Mouse (Mus musculus) urinary bladder, adult 18-20 months (tissue): ENCODE data around the gene Apobec3.

Experiments
- DNase-seq, 2 experiments: peaks; one replicate each; pipeline ENCODE4 v3.0.0; 2022; ENCODE audit warnings: low spot score in 2 of 2, mixed read lengths in 2 of 2

The Apobec3 gene

DNA sequence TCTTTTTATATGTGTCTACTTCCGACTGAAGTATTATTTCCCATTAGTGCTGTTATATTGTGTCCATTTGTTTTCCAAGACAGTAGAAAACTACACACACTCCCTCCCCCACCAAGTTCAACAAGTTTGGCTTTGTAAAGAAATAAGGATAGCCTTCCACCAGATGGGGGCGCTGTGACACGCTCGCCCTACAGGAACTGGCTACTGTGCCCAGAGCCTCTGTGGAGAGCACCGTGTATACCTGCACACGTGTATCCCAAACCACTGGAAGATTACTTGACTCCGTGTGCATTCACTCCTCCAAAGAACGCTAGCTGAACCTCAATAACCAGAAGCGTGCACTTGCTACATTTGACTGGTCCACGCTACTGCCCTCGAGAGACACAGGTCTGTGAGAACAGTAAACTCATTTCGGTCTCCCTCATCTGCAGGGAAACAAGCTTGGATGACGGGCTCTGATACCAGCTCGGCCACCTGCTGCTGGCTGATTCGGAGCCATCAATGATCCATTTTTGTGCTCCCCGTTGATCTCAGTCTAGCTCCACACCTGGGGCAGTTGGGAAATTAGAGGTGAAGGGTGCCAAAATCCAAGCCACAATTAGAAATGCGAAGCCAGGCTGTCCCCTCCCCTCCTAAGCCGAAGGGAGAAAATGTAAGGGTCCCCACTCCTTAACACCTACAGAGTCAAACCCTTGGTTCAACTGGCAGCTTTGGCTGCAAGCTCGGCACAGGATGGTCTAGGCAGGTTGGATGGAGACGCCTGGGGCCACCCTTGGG lies at the start of gene Apobec3:
Apobec3 (plus strand) TSS at position 224 of the 777 bp plus-strand sequence.
- peak; percentile 46 to 67 for DNase-seq

DNA sequence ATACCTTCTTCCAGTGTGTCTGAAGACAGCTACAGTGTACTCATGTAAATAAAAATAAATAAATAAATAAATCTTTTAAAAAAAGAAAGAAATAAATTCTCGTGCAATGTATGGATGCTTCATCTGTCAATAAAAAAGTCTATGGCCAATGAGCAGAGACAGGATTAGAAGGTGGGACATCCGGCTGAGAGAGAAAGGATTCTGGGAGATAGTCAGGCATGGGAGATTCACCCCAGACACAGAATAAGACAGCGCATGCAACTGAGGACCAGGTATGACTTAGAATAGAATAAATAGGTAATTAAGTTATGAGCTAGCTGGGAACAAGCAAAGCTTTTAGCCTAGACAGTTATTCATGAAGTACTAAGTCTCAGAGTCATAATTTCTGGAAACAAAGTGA lies 48.5 kb upstream of the Apobec3 start:
- DNase-seq = no peak

DNA sequence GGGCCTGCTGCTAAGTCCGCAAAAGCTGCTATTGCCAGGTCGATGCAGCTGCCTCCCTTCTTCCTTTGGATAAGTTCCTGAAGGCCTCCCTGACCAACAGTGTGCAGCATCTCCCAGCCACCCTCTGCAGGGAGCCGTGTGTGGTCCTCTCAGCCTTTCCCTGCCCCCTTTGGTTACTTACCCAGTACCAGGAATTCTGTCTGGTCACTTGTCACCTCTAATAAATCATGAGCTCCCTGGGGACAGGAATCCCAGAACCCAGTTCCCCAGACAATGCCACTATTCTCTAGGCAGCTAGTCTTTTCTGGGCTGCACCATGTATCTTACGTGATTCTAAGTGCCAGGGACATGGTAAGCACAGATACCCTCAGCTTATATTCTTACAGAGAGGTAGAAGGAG lies 45.5 kb upstream of the Apobec3 start:
- DNase-seq = no peak

DNA sequence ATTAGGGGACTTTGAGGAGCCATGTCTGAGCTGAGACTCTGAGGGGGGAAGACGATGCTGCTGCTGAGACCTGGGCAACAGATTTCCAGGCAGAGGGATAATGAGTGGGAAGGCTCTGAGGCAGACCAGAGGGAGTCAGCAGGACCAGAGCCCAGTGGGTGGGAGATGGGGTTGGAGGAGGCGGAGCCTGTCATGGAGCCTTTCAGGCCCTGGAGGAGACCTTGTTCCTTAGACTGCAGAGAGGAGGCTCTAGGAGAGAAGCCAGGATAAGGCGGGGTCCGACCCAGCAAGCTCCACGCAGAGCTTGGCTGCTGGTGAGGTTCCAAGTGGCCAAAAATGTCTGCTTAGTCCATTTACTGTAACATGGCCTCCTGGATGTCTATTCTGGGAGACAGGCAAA lies 44.4 kb upstream of the Apobec3 start:
- DNase-seq = peak in 1 of 2 experiments; percentile 65

DNA sequence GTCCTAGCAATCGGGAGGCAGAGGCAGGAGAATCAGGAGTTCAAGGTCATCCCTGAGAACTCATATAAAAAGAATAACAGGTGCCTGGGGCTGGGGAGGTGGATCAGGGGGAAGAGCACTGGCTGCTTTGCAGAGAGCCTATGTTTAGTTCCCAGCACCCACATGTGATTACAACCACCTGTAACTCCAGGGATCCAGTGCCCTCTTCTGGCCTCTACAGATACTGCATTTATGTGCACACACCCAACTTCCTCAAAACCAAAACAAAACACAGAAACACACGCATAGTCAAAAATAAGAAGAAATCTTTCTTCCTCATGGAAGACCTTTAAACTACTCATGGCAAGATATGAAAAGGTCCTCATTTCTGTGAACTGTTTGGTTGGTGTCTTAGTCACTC lies 41.3 kb upstream of the Apobec3 start:
- no peak for DNase-seq

DNA sequence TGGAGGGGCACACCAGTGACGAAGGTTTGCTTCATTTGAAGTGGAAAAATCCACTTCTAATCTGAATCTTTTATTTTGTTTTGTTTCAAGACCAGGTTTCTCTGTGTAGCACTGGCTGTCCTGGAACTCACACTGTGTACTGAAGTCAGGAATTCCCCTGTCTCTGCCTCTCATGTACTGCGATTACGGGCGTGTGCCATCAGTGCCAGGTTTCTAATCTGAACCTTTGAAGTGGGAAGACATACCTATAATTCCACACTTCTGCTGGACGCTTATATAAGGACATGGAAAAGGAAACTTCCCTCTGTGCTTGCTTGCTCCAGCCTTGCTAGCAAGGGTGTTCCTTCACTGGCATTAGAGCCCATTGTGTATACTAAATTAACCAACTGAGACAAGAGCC lies 32.5 kb upstream of the Apobec3 start:
- DNase-seq = no peak

DNA sequence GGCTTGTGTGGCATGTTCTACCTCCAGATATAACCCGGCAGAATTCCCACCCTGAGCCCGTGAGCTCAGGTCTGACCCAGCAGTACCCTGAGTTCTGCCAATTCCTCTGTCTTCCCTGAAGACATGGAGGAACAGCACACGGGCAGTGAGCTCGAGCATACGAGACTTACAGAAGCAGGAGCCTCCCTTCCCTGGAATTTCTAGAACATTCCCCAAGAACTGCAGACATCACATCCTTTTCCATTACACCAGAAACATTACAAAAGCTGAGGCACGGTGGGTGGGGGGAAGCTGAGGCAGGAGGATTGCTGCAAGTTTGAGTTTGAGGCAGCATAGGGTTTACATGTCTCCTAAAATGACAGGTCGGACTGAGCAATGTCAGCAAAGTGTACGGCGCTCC lies 31.6 kb upstream of the Apobec3 start:
- DNase-seq = no peak

DNA sequence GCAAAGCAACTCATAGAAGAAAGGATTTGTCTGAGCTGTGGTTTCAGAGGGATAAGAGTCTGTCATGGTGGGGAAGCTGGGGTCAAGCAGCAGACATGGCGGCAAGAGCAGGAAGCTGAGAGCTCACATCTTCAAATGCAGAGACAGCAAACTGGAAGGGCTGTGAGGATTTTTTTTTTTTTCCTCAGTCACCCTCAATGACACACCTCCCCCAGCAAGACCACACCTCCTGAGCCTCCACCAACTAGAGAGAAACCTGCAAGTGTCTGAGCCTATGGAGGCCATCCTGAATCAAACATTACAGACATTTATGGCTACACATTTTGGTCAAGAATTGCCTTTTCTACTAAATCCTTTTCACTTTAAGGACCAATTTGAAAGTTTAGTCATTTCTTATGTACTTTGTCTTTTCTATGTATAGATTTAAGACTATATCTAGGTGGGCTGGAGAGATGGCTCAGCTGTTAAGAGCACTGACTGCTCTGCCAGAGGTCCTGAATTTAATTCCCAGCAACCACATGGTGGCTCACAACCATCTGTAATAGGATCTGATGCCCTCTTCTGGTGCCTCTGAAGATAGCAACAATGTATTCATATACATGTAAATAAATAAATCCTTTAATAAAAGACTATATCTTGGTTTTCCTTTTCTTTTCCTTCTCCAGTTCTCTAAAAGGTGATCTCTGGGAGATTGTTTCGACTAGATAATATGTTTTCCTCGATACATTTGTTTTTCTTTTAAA lies 24.0 kb upstream of the Apobec3 start:
- no peak for DNase-seq

DNA sequence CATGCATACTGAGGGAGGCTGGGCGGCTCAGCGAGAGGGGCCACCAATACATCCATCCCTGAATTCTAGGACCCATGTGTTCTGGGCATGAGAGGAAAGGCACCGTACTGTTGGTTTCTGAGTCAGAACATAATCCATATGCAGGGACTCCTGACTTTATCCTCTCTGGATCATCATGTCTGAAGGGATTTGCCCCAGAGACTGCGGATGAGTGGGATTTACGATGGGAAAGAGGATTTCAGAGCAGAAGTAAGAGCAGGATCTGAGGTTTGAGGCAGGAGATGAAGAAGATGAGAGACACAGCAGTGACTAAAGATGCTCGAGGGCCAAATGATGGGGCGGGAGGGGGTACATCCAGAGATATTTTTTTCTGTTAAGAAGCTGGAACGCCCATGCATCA lies 17.9 kb upstream of the Apobec3 start:
- DNase-seq = no peak

DNA sequence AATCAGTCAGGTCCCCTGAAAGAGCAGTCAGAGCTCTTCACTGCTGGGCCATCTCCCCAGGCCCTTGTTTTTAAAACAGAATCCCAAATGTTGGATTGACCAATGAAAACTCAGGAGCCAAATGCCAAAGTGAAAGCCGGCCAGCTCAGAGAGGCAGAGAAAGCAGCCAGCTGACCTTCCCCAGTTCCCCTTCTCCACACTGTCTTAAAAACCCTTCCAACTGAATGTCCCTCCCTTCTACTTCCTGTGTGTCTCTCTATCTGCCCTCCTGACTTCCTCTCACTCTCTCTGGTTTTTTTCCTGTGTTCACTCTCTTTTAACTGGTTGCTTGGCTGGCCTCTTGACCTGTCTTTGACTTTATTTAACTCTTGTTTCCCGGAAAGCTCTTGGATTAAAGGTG lies 17.5 kb upstream of the Apobec3 start:
- DNase-seq = no peak

DNA sequence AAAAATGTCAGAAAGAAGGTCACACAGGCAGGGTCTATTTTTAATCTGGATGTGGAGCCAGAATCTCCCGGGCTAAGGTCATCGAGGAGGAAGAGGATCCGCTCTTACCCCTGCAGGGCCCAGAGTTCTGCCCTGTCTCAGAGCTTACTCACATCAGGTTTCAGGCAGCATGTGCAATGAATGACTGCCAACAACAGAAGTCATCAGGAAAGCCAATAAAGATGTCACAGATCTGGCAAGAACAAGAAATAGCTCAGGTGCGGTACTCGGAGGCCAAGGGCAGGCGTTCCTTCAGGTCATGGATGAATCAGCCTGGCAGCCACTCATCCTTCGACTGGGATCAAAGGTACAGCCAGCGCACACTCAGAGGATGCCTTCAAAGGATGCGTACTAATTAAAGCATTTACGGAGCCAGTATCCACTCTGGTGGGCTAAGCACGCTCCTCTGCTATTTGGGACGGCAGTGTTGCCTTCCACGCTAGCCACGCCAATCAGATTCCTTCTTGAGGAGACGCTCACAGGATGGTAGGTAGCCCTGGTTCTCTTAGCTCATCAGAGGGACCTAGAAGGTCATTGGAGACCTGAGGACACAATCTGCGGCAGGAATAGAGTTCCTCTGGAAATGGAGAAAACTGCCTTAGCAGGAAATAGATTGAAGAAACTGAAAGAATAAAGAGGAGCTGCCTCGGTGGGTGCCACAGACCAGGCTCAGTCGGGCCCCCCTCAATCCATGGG lies 16.0 kb upstream of the Apobec3 start:
- no peak for DNase-seq

DNA sequence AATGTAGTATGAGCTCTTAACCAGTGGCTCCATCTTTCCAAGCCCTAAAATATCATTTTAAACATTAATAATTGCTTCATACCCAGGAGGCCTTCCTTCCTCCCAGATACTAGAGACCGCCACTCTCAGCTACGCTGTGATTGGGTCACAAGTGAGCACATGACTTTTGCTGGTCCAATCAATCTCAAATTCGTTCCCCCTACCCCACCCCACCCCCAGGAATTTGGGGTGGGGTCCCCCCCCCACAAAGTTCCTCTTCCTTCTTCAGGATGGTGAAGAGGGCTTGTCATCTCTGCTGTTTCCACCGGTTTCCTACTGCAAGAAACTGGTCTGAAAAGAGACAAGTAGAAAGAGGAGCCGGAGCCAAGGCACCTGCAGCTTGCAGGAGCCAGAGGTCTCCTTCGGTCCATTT lies 12.7 kb upstream of the Apobec3 start:
- no peak for DNase-seq

DNA sequence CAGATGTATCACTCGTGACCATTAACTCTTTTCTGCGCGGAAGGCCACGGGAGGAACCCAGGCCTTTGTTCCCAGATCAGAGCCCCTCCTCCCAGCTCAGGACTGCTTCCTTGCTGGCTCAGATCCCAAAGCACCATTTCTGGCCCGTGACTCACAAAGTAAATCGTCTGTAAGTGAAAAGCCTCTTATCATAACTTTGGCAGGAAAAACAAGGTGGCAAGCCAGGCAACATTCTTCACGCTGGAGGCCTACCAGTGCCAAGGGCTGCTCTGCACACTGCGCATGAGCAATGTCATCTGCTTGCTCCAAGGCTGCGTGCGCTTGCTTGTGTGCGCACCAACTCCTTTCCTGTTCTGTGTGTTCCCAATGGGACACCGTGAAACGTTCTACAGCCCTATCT lies 12.1 kb upstream of the Apobec3 start:
- peak; percentile 72 to 90 for DNase-seq

DNA sequence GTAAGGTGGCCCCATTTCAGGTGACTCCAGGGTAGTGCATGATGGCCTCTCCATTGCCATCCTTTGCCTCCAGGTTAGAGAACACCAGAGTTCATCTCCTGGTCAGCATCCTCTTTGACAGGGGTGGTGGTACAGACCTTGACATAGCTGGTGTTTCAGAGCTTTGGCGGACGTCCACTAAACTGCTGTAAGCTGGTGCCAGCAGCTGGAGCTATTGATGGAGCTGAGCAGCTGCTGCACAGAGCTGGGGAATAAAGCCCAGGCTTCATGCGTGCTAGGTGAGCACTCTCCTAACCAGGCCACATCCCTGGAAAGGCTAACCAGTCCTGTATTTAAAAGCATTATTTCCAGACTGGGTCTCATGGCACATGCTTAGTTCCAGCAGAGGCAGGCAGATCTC lies 11.0 kb upstream of the Apobec3 start:
- DNase-seq = no peak

DNA sequence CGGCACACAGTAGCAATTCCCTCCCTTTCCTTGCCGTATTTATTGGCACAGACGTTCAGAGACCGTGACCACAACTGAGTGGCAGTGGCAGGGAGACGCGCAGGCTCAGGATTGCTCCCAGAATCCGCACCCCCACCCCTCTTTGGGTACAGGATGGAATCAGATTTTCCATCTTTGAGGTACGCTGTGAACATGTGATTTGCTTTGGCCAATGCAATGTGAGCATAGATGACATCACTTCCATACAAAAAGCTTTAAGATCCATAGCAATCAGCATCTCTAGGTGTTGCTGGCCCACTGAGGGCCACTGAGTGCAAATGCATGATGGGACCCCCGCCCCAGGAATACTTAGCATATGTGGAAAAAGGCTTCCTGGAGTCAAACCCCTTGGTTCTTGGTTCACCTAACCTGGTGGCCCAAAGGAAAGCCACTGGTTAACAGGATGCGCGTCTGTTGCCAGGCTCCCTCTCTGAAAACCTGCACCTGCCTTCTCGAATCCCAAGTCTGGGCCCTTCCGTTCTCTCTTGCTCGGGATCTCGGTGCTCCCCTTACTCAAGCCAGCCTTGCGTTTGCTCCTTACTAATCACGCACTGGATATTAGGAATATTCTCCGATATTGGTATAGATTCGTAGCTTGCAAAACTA lies 8.7 kb upstream of the Apobec3 start:
- no peak for DNase-seq

DNA sequence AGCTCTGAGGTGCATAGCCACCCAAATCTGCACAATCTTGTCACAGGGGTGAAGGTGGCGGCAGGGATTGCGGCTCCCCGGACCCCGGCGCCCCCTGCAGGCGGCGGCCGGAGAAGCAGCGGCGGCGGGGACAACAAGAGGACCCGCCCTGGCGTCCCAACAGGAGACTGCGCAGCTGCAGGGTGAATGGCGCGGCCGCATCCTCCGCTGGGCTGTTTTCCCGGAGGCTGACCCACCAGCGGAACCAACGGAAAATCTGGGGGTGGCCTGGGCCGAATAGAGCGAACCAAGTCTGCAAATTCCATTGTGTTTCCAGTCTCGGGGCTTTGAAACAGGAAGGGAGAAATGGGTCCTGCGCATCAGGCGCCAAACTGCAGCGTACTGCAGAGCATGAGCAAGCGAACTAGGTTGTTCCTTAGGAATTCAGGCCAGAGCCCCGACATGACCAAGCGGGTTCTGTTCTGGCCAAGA lies 8.1 kb upstream of the Apobec3 start:
- peak; percentile 89 to 91 for DNase-seq

DNA sequence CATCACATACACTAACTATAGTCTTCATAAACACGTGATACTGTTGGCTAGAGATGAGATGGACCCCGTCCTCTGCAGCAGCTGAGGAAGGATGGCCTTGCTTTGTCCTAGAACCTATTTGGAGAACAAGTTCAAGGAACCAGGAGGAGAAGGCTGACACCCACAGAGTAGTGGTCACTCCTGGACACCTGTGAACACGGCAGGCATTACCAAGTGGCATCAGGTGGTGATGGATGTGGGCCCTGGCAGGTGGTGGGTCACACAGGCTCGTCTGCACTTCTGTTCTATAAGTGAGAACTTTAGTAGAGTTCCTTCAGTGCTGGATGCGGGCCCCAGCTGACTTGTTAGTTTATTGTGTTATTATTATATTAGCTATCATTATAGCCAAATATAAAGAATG lies 6.6 kb upstream of the Apobec3 start:
- DNase-seq = no peak

DNA sequence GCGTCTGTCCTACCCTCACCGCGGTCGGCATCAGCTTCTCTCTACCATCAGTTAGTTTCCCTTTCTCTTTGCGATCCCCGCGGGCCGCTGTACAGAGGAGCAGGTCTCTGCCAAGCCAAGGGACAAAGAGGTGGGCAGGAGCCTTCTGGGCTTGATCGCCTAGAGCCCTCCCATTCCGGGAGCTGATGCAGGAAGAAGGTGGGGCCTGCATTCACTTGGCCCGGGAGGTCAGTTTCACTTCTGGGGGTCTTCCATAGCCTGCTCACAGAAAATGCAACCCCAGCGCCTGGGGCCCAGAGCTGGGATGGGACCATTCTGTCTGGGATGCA lies 718 bp downstream of the Apobec3 start:
- peak; percentile 56 to 69 for DNase-seq

DNA sequence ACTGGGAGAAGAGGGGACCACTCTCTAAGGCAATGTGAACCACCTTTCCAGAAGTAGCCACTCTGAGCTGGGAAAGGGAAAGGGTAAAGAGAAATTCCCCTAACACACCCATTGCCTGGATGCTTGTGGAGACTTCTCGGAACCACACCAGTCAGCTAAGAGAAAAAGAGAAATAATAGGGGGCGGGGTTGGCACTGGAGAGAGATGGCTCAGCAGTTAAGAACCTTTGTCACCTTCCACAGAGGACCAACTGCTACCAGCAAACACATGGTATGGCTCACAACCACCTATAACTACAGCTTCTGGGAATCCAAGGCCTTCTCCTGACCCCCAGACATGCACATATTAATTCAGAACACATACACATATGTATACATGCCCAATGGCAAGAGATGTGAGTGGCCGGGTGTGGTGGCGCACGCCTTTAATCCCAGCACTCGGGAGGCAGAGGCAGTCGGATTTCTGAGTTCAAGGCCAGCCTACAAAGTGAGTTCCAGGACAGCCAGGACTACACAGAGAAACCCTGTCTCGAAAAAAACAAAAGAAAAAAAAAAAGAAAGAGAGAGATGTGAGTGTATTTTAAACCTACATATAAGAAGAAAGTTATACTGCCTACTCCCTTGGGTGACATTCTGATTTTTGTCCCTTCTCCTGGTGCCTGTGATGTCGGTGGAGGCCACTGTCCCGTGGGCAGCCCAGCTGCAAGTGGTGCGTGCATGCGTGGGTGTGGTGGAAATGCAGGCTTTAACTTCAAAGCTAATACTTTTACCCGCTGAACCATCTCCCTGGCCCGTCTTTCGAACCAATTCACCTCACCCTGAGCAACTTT lies 1.8 kb downstream of the Apobec3 start:
- no peak for DNase-seq

DNA sequence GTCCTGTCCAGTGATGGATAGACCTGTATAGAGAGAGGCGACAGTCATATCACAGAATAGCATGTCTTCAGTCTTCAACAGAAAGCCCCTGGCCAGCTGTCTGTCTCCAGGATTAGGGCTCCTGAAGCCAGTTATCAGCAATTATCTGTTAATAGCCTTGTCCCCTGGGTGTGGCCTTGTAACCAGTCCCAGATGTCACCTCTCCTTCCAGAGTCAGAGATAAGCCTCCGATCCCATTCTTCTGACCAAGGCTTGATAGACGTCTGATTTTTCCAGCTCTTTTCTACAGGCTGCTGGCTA lies 2.3 kb downstream of the Apobec3 start:
- no peak for DNase-seq

DNA sequence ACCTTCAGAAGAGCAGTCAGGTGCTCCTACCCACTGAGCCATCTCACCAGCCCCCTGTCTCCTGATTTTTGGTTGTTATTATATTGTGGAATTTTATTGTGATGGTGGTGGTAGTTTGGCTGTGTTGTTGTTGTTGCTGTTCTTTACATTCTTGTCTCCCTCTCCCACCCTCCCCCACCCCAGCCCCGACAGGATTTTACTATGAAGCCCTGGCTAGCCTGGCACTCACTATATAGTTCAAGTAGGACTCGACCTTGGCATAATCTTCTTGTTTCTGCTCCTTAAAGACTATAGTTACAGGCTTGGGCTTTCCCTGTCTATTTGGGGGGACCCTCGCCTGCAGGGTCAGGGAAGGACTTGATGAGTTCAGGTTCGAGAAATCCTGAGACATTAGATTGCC lies 2.9 kb downstream of the Apobec3 start:
- no peak for DNase-seq
